Mouse (Mus musculus) left cerebral cortex, adult 18-20 months (tissue): ENCODE results near the gene Gm49368. TPM values are rescaled to one million over a fixed set of nuclear protein-coding genes. Genes with fewer than 3 reads are reported as not detected.
"Not testable (repeated sequence)": the region's sequence is repeated elsewhere in the genome, so short reads cannot be mapped to it uniquely, and the experiment has no call there.

Experiments used
- DNase-seq, 2 experiments: peaks; one replicate each; pipeline ENCODE4 v3.0.0; 2021 to 2022; ENCODE audit warnings: low spot score in 2 of 2, mixed read lengths in 1 of 2
- long read RNA-seq, 2 experiments: library from polyadenylated mRNA; stranded (forward); transcript quantifications; one replicate each; pipeline ENCODE4 v2.0.0; 2021
- total RNA-seq, 2 experiments: library from RNA; stranded (reverse); gene quantifications; 2 replicates each; pipeline ENCODE4 v1.2.3; 2021

The Gm49368 gene
- not detected for total RNA-seq
- long read RNA-seq, experiment 1: 0 reads
- long read RNA-seq, experiment 2: 0 reads

GRCm38 (mm10) chr7:128062456-128062855 is at the start of gene Gm49368, which contains the start of gene Itgam:
Gene Gm49368 (plus strand): TSS chr7:128062683.
Gene Itgam (plus strand): TSS chr7:128062640.
- DNase-seq: no peak

GRCm38 (mm10) chr7:128013116-128013515 is 49.4 kb upstream of the Gm49368 start:
- DNase-seq: no peak

- DNase-seq: not testable (repeated sequence)
These were observed 46.3 kb upstream of the Gm49368 start for GRCm38 (mm10) chr7:128016134-128016533.

GRCm38 (mm10) chr7:128016650-128017049 is 45.8 kb upstream of the Gm49368 start:
- DNase-seq: no peak

GRCm38 (mm10) chr7:128018275-128018674 is 44.2 kb upstream of the Gm49368 start:
- no peak for DNase-seq

GRCm38 (mm10) chr7:128019187-128019586 is 43.3 kb upstream of the Gm49368 start:
- no peak for DNase-seq

- no peak for DNase-seq
These were observed 39.5 kb upstream of the Gm49368 start for GRCm38 (mm10) chr7:128022974-128023373.

- no peak for DNase-seq
These were observed 38.9 kb upstream of the Gm49368 start for GRCm38 (mm10) chr7:128023565-128023964.

GRCm38 (mm10) chr7:128024364-128024763 is 38.1 kb upstream of the Gm49368 start:
- no peak for DNase-seq

GRCm38 (mm10) chr7:128024932-128025331 is 37.6 kb upstream of the Gm49368 start:
- no peak for DNase-seq

- DNase-seq: no peak
These were observed 37.1 kb upstream of the Gm49368 start for GRCm38 (mm10) chr7:128025381-128025780.

- DNase-seq: no peak
These were observed 31.0 kb upstream of the Gm49368 start for GRCm38 (mm10) chr7:128031403-128031976.

- no peak for DNase-seq
These were observed 30.0 kb upstream of the Gm49368 start for GRCm38 (mm10) chr7:128032290-128032988.

GRCm38 (mm10) chr7:128032989-128033293 is 29.5 kb upstream of the Gm49368 start:
- no peak for DNase-seq

GRCm38 (mm10) chr7:128033616-128034015 is 28.9 kb upstream of the Gm49368 start:
- no peak for DNase-seq

- DNase-seq: not testable (repeated sequence)
These were observed 20.2 kb upstream of the Gm49368 start for GRCm38 (mm10) chr7:128042161-128042820.

- no peak for DNase-seq
These were observed 18.2 kb upstream of the Gm49368 start for GRCm38 (mm10) chr7:128044142-128044785.

- DNase-seq: no peak
These were observed 16.8 kb upstream of the Gm49368 start for GRCm38 (mm10) chr7:128045640-128046039.

GRCm38 (mm10) chr7:128048819-128049218 is 13.7 kb upstream of the Gm49368 start:
- no peak for DNase-seq

- no peak for DNase-seq
These were observed 13.2 kb upstream of the Gm49368 start for GRCm38 (mm10) chr7:128049254-128049653.

- DNase-seq: no peak
These were observed 11.7 kb upstream of the Gm49368 start for GRCm38 (mm10) chr7:128050739-128051138.

GRCm38 (mm10) chr7:128053061-128053460 is 9.4 kb upstream of the Gm49368 start:
- DNase-seq: no peak
